Comparison of ENCODE assay signal across 8 mouse cellular contexts in the genomic region with DNA sequence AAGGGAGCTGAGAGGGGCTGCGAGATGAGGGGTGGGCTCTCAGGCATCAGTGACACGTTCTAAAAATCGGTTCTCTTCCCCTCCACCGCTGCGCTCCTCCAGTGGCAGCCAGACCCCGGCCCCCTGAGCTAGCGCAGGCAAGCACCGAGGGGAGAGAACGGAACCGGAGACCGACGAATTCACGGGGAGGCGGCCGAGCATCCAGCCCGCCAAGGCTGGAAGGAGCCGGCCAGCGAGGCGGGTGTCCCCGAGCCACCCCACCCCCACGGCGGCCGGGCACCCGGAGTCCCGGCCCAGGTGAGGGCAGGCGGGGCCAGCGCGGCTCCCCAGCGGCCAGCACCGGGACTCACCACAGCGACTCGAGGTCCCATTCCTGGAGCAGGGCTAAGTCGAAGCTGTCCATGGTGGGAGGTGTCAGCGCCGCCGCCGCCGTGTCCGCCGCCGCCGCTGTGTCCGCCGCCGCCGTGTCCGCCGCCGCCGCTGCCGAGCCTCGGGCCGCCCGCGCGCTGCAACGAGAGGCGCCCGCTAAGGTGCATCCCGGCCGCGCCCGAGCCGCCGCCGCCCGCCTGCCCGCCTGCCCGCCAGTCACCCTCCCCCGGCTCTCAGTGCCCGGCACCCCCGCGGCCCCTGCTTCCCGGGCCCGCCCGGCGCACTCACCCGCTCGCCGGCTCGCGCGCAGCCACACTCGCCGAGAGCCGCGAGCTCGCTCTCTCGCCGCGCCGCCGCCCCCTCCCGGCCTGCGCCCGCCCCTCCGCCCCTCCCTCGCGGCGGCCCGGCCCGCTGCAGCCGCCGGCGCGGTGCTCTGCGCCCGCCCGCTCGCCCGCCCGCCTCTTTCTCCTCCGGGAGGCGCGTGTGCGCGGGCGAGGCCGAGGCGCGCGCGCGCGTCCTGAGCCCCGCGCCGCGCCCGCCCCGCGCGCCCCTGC. TPM values are rescaled to one million over a fixed set of nuclear protein-coding genes. Genes with fewer than 3 reads are reported as not detected.
A peak's percentile ranks its signal among the peaks of the same experiment; 100 is the strongest.
DNase-seq lines count a peak whose midpoint lies in the region; ATAC-seq and TF ChIP-seq lines count a peak whose summit lies in the region.

No protein-coding gene starts in this region.

- 1% methylated on average over 81 of the region's 133 CpGs for WGBS in cerebellum, adult 2 months
- under 1% methylated on average over 61 of the region's 133 CpGs for WGBS in hindbrain, embryonic 14.5 days

- ATAC-seq in frontal cortex, adult (ENCODE audit: low TSS enrichment), result peak; percentile 69
- ATAC-seq in hindbrain, embryonic 14.5 days (ENCODE audit: low FRiP score), result peak; percentile 89
- peak; percentile 55 for ATAC-seq in megakaryocyte-erythroid progenitor cell, adult 5-6 weeks (replicated peaks; ENCODE audit: low FRiP score, low TSS enrichment, poor library complexity, severe bottlenecking)

- H3K9ac ChIP-seq in hindbrain, embryonic 14.5 days, result peak overlapping the region; percentile 97

- H3K4me2 ChIP-seq in hindbrain, embryonic 14.5 days (replicated peaks), result peak overlapping the region; percentile 78

- 0 out of 2 replicates have a peak, but pooled peaks have one; percentile 3 for TF ChIP-seq POLR2A in cerebellum, adult 2 months (IDR thresholded peaks at IDR 0.05; ENCODE audit: borderline replicate concordance, insufficient read depth, low read length)

- H3K27me3 ChIP-seq in cerebellum, adult 2 months (ENCODE audit: control insufficient read depth, insufficient read depth, low read length), result no peaks in the 10 kb centered on the region
- no peaks in the 10 kb centered on the region for H3K27me3 ChIP-seq in hindbrain, embryonic 14.5 days (ENCODE audit: control insufficient read depth, insufficient read depth, low read length)

- H3K4me3 ChIP-seq in cerebellum, adult 2 months (replicated peaks; ENCODE audit: insufficient read depth, low read depth, low read length), result peak overlapping the region; percentile 70
- peak overlapping the region; percentile 94 for H3K4me3 ChIP-seq in hindbrain, embryonic 14.5 days (replicated peaks; ENCODE audit: low read length)

- no peak overlapping the region for H3K27ac ChIP-seq in cerebellum, adult 2 months (ENCODE audit: insufficient read depth, low read length)
- H3K27ac ChIP-seq in hindbrain, embryonic 14.5 days, result peak overlapping the region; percentile 96

- intact Hi-C loops in left cerebral cortex, postnatal 4 days (cut with DNase I), result loop anchor here (5.0 kb wide), 1 partner anchor 140 kb away; no protein-coding TSS in a partner anchor

- H3K9me3 ChIP-seq in hindbrain, embryonic 14.5 days (ENCODE audit: control insufficient read depth, low read length), result no peaks in the 10 kb centered on the region

- no peaks in the 10 kb centered on the region for H3K36me3 ChIP-seq in hindbrain, embryonic 14.5 days (replicated peaks; ENCODE audit: control insufficient read depth, insufficient read depth)

- peak; percentile 31 for DNase-seq in R1 (ENCODE audit: low read depth, low spot score)
- peak; percentile 72 to 75 for DNase-seq in cerebellum, adult 2 months
- DNase-seq in hindbrain, embryonic 14.5 days (ENCODE audit: low spot score), result peak; percentile 80
- DNase-seq in left cerebral cortex, postnatal 4 days, result peak; percentile 75
- peak; percentile 28 to 36 for DNase-seq in right cerebral cortex, postnatal 36 days (ENCODE audit: low spot score in 2 of 2)
- DNase-seq in c-Kit-positive CD71-positive TER-119-positive erythroid progenitor cells, embryonic 14.5 days (ENCODE audit: low spot score), result no peak

- H3K4me1 ChIP-seq in cerebellum, adult 2 months (ENCODE audit: control insufficient read depth, insufficient read depth, low read length), result no peaks in the 10 kb centered on the region
- H3K4me1 ChIP-seq in hindbrain, embryonic 14.5 days (replicated peaks; ENCODE audit: control insufficient read depth, insufficient read depth, low read length), result peaks cover 54% of the 10 kb centered on the region

- no peak for TF ChIP-seq CTCF in cerebellum, adult 2 months (IDR thresholded peaks at IDR 0.05; ENCODE audit: borderline replicate concordance, insufficient read depth, low read depth, low read length)

RNA-seq across cellular contexts. Expression of gene Aff3, which starts 37.8 kb away (rescaled TPM):
- 18.8 and 19.8 TPM in 2 replicates for polyA plus RNA-seq in cerebellum, adult 2 months (2012; rRNA removed)
- 29.5 and 31.3 TPM in 2 replicates for polyA plus RNA-seq in hindbrain, embryonic 14.5 days (2014; fragmentation: Nextera tagmentation; extraction: Ambion mirVana)
- total RNA-seq in left cerebral cortex, postnatal 4 days (2021), result 100 to 1,000 TPM; 159 to 167 TPM
- total RNA-seq in megakaryocyte-erythroid progenitor cell, adult 5-6 weeks (2014; fragmentation: Nextera tagmentation), result 34.5 and 39.3 TPM in 2 replicates
- 14.2 and 65.8 TPM in 2 replicates for total RNA-seq in megakaryocyte-erythroid progenitor cell, adult 5-6 weeks (2017)
